Mouse (Mus musculus) midbrain, embryonic 10.5 days (tissue): ENCODE data around the gene Ifrd1. TPM values are rescaled to one million over a fixed set of nuclear protein-coding genes. Genes with fewer than 3 reads are reported as not detected.
A peak's percentile ranks its signal among the peaks of the same experiment; 100 is the strongest.

Experiments
- DNase-seq: peaks from one replicate; pipeline ENCODE4 v3.0.0-alpha.2; 2017; ENCODE audit warnings: low spot score
- H3K27ac ChIP-seq: fragments of 300-500 bp; sonication (generic); replicated peaks from 2 replicates; pipeline ENCODE4 v1.5.1; 2016; ENCODE audit warnings: mild to moderate bottlenecking
- H3K27me3 ChIP-seq: fragments of 300-500 bp; sonication (generic); 2 replicates; pipeline ENCODE4 v1.6.1; 2016; ENCODE audit warnings: low read depth, mild to moderate bottlenecking; ENCODE audit not compliant: poor library complexity, severe bottlenecking
- H3K36me3 ChIP-seq: fragments of 300-500 bp; sonication (generic); 2 replicates; pipeline ENCODE4 v1.6.1; 2016; ENCODE audit warnings: mild to moderate bottlenecking, moderate library complexity
- H3K4me1 ChIP-seq: fragments of 300-500 bp; sonication (generic); 2 replicates; pipeline ENCODE4 v1.6.1; 2016
- H3K4me3 ChIP-seq: fragments of 300-500 bp; sonication (generic); 2 replicates; pipeline ENCODE4 v1.5.1; 2016; ENCODE audit warnings: mild to moderate bottlenecking, moderate library complexity
- H3K9me3 ChIP-seq: fragments of 300-500 bp; sonication (generic); replicated peaks from 2 replicates; pipeline ENCODE4 v1.6.1; 2016; ENCODE audit warnings: mild to moderate bottlenecking
- WGBS: fragments of 180-500 bp; shearing (Covaris S2); methylation state at CpG from one replicate; pipeline ENCODE4 v1.1.7; 2016; 5-methylcytosine and 5-hydroxymethylcytosine counted together
- polyA plus RNA-seq: library from polyadenylated mRNA; unstranded; fragments of >200 nt; fragmentation: Nextera tagmentation; extraction: Ambion mirVana; gene quantifications from 2 replicates; pipeline ENCODE4 v1.2.1, GENCODE M21; 2016

Ifrd1 gene
- 133 and 140 TPM in 2 replicates for polyA plus RNA-seq

DNA sequence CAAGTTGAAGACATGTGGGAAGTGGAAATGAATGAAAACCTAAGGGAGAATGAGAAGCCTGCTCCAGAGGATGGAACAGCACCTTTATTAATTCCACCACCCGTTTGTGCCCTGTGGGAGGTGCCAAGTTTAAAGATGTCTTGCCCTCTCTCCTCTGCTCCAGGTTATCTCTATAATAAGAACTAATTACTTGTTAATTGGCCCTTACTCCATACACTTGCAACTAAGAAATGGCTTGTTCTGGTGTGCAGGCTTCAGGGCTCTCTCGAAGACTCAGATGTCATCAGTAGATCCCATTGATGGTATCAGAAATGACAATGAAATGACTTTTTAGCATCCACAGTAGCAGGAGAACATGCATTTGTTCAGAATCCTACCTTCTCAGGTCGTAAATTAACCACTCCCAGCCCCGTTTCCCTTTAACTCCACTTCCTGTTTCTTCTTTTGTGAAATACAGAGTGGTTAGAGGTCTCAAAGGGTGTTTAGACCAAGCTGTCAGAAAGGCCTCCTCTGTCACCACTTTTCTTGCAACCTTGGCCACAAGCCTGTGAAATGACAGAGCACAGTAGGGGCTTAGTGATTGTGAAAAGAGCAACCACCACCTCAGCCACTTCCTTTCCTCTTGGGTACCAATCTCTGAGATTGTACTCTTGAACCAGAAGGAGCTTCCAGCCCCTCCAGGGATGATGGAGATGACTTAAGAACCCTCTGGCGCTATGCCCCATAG, at the start of gene Ifrd1:
Gene Ifrd1, minus strand, starts transcription at position 51 of the 727 bp plus-strand sequence.
- Histone ChIP-seq H3K4me3 (no peak within 1 kb of the TSS), H3K27ac (no peak within 1 kb of the TSS), H3K9me3 (no peaks in the 10 kb centered on the region), H3K36me3 (no peaks in the 10 kb centered on the region), H3K4me1 (peaks cover 16% of the 10 kb centered on the region), H3K27me3 (no peaks in the 10 kb centered on the region)
- WGBS, result 86% methylated on average over 5 of the region's 5 CpGs
- no peak for DNase-seq

DNA sequence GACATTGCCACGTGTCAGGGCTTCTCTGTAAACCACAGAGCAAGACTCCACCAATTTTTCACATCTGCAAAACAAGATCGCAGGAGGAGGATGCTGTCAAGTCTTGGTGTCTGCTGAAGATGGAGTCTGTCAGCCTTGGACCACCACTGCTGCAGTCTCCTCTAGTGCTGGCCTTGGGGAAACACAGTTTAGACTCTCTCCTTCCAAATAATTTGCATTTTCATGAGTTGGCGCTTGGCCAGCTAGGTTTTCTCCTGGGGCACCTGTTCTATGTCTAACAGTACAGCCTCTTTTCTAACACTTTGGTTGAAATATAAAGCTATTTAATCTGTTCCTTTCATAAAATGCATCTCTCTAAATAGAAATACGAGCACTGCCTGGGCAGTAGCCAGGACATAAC, 38.2 kb upstream of the Ifrd1 start:
- DNase-seq, result no peak
- WGBS, result 87% methylated on average over 4 of the region's 4 CpGs
- Histone ChIP-seq H3K36me3 (no peaks in the 10 kb centered on the region), H3K4me1 (0 out of 2 replicates have a peak, but pooled peaks cover 4% of the 10 kb centered on the region), H3K27me3 (no peaks in the 10 kb centered on the region), H3K9me3 (peaks cover 23% of the 10 kb centered on the region), H3K27ac (no peak overlapping the region), H3K4me3 (no peak overlapping the region)

DNA sequence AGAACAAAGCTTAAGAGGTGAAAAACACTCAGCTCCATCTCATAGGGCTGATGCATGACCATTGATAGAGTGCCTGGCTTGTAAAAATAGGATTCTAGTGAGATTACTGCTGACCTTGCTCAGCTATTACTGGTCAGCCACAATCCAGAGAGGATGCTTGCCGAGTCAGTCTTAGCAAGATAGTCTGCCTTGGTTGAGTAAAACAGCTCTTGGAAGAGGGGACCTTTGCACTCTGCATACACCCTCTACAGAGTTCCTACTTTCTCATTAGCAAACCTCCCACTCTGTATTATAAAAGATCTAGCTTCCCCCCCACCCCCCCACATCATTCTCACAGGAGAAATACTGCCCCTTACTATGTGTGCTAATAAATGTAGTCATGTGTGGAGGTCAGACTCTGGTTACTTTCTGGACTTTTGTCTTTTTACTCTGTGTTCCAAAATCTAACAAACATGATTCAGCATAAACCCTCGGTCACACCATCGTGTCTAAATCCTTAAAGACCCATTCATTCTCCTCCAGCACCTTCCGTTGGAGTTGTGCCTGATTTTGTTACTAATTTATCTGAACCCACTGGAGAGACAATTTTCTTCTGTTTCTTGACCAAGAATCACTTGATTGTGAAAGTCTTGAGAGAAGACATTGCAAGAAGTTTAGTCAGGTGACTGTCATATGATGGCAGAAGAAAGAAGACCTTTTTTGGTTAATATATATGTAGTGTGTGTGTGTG, 32.5 kb upstream of the Ifrd1 start:
- 94% methylated on average over 4 of the region's 4 CpGs for WGBS
- Histone ChIP-seq H3K4me1 (0 out of 2 replicates have a peak, but pooled peaks cover 4% of the 10 kb centered on the region), H3K9me3 (no peaks in the 10 kb centered on the region), H3K27me3 (no peaks in the 10 kb centered on the region), H3K27ac (no peak overlapping the region), H3K36me3 (no peaks in the 10 kb centered on the region), H3K4me3 (no peak overlapping the region)
- no peak for DNase-seq

DNA sequence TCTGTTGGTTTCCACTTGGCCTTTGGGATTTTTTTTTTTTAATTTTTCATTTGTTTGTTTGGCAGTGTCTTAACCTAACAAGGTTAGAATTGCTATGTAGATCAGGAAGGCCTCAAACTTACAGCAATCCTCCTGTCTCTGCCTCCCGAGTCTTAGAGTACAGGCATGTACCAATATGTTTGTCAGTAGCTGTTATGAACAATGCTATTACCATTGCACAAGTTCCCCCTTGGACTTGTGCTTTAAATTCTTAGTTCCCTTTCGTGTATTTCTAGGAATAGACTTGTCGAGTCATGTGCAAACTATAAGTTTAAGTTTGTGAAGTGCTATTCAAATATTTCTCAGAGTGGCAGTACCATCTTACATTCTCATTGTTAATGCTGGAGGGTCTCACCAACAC, 29.3 kb upstream of the Ifrd1 start:
- no peak overlapping the region for H3K27ac ChIP-seq
- H3K36me3 ChIP-seq, result no peaks in the 10 kb centered on the region
- H3K4me3 ChIP-seq, result no peak overlapping the region
- H3K4me1 ChIP-seq, result no peaks in the 10 kb centered on the region
- WGBS, result 91% methylated on average over 3 of the region's 3 CpGs
- no peaks in the 10 kb centered on the region for H3K9me3 ChIP-seq
- DNase-seq, result no peak
- H3K27me3 ChIP-seq, result no peaks in the 10 kb centered on the region

DNA sequence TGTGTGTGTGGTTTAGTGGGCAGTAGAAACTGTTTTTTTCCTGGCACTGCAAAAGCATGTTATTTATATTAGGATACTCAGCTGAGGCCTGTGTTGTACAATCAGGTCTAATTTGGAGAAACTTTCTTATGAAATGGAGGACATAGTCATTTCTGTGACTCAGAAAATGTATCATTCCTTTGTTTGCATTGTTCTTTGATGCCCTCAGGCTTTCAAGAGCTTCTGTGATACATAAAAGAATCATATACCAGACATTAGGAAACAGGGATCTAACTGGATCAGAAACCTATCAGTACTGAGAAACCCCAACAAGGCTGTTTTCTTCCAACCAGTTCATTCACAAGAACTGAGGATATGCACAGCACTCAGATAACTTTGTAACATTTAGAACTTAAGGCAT, 26.6 kb upstream of the Ifrd1 start:
- Histone ChIP-seq H3K36me3 (no peaks in the 10 kb centered on the region), H3K9me3 (no peaks in the 10 kb centered on the region), H3K27me3 (no peaks in the 10 kb centered on the region), H3K4me3 (no peak overlapping the region), H3K27ac (no peak overlapping the region), H3K4me1 (no peaks in the 10 kb centered on the region)
- no peak for DNase-seq

DNA sequence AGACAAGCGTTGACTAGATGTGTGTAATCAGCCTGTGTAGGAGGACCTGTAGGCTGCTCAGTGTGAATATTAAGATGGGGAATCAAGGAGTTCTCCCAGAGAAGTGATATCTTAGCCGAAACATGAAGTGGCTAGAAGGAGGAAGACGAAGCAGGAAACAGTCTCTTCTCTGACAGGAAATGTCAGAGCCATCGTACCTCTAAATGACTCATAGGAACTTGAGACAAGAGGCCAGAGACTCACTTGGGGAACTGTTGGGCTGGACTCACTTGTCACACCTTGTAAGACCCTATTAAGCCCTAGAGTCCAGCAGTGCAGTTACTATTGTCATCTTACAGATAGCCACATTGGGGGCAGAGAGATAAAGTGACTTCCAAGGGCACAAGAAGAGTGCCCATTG, 25.0 kb upstream of the Ifrd1 start:
- Histone ChIP-seq H3K4me1 (no peaks in the 10 kb centered on the region), H3K27ac (no peak overlapping the region), H3K9me3 (no peaks in the 10 kb centered on the region), H3K4me3 (no peak overlapping the region), H3K36me3 (no peaks in the 10 kb centered on the region), H3K27me3 (no peaks in the 10 kb centered on the region)
- no peak for DNase-seq
- 91% methylated on average over 4 of the region's 4 CpGs for WGBS

DNA sequence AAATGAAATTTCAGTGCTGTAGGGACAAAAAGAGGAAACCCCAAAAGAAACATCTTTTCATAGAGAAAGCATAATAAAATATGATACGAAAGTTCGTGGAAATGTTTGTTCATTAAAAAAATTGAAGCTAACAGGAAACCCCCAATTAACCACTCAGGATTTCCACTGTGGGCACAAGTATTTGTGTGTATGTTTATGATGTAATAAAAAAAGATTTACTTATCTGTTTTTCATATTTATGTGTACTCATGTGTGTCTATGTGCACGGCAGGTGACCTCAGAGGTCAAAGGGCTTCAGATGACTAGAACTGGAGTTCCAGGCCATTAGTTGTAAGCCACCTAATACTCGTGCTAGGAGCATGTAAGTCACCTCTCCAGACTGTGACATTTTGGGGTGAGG, 24.4 kb upstream of the Ifrd1 start:
- Histone ChIP-seq H3K4me3 (no peak overlapping the region), H3K36me3 (no peaks in the 10 kb centered on the region), H3K27me3 (no peaks in the 10 kb centered on the region), H3K4me1 (no peaks in the 10 kb centered on the region), H3K9me3 (no peaks in the 10 kb centered on the region), H3K27ac (no peak overlapping the region)
- no peak for DNase-seq
- WGBS, result 84% methylated on average over 4 of the region's 4 CpGs

DNA sequence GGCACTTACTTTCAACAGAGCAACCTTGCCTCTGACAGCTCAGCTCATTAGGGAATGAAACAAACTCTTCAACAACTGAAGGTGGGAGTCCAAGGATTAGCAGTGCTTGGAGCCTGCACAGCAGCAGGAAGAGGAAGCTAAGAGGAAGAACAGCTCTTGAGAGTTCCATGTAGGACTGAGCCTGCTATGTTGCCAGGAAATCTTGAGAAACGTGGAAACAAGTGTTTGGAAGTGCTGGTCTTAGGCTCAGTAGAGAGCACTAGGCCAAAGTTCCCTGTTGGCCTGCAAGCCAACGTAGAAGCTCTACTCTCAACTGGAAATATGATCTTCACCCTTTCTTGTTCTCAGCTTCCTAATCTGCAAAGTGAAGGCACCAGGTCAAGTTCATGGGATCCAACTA, 20.0 kb upstream of the Ifrd1 start:
- no peak overlapping the region for H3K4me3 ChIP-seq
- no peaks in the 10 kb centered on the region for H3K4me1 ChIP-seq
- no peaks in the 10 kb centered on the region for H3K9me3 ChIP-seq
- DNase-seq, result no peak
- 75% methylated on average over 2 of the region's 2 CpGs for WGBS
- H3K27me3 ChIP-seq, result no peaks in the 10 kb centered on the region
- H3K27ac ChIP-seq, result no peak overlapping the region
- H3K36me3 ChIP-seq, result no peaks in the 10 kb centered on the region

DNA sequence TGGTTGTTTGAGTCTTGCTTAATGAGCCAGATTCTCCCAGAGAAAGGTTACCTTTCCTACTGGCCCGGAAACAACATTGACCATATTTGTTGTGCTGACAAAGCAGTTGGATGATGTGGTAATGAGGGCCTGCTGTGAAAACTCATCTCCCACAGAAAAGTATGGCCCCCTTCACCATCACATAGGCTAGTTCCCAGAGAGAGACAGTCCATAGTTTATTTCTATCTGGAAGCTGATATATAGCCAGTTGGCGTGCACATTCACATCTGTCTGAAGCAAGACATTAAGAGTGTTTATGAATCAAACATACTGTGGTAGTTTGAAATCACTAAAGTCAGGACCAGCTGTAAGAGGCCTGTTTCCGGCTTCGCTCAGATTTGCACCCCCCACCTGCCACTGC, 15.4 kb upstream of the Ifrd1 start:
- no peak overlapping the region for H3K4me3 ChIP-seq
- no peaks in the 10 kb centered on the region for H3K4me1 ChIP-seq
- H3K27ac ChIP-seq, result no peak overlapping the region
- no peaks in the 10 kb centered on the region for H3K36me3 ChIP-seq
- H3K9me3 ChIP-seq, result no peaks in the 10 kb centered on the region
- no peaks in the 10 kb centered on the region for H3K27me3 ChIP-seq
- 94% methylated on average over 4 of the region's 4 CpGs for WGBS
- DNase-seq, result no peak

DNA sequence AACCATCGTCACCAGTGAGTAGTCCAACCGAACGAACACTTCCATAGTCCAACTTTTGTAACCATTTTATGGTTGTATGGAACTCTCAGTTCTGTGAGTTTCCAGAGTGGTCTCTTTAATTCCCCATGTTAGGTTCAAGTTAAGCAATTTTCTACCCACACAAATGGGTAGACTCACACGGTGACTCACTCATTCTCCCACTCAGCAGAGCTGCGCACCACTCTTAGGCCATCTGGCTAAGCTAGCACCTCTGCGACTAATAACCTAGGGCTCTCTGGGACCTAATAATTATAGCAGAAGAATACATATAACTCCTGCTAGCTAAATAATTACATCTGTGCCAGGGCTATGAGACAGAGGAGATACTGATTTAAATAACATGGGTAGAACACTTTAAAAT, 14.7 kb upstream of the Ifrd1 start:
- no peak for DNase-seq

DNA sequence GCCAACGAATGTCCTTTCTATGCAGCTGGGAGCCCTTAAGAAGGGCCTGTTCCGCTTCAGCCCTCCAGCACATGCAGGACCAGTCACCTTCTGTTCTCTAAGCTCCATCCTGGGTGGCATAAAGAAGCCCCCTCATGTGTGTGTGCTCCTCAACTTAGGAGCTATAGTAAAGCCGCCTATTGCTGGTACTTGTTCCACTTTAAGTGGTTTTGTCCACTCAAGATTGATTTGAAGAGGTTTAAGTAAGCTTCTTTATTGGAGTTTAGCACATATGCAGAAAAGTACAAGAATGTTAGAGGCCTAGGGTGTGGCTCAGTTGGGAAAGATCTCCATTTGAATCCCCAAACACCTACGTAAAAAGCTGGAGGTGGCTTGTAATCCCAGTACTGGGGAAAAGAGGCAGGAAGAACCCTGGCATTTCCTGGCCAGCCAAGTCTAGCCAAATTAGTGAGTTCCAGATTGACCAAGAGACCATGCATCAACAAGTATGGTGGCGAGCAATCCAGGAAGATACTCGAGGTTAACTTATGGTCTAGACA, 10.2 kb upstream of the Ifrd1 start:
- Histone ChIP-seq H3K36me3 (no peaks in the 10 kb centered on the region), H3K4me3 (no peak overlapping the region), H3K4me1 (no peaks in the 10 kb centered on the region), H3K9me3 (no peaks in the 10 kb centered on the region), H3K27ac (no peak overlapping the region), H3K27me3 (no peaks in the 10 kb centered on the region)
- DNase-seq, result no peak
- 90% methylated on average over 6 of the region's 6 CpGs for WGBS

More for the DNA sequence above, 14.7 kb upstream of the Ifrd1 start:
- no peaks in the 10 kb centered on the region for H3K4me1 ChIP-seq
- H3K27ac ChIP-seq, result no peak overlapping the region
- no peaks in the 10 kb centered on the region for H3K9me3 ChIP-seq
- WGBS, result 96% methylated on average over 6 of the region's 6 CpGs
- H3K4me3 ChIP-seq, result no peak overlapping the region
- no peaks in the 10 kb centered on the region for H3K36me3 ChIP-seq
- H3K27me3 ChIP-seq, result no peaks in the 10 kb centered on the region

DNA sequence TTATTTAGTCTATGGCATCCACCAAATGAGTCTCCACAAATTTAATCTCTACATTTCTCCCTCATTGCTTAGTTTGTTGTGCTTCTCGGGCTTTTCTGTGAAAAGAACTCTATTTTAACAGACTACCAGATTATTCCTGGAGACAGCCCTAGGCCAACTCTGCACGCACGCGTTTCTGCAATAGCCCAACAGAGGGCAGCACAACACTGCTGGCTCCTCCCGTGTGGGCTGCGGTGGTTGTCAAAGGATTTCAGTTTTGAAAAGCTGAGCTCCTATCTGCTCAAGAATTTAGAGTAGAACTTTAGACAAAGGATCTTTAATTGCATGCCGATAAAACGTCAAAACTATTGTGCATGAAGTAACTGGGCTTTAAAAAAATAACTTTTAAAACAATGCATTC, 8.9 kb upstream of the Ifrd1 start:
- Histone ChIP-seq H3K4me1 (no peaks in the 10 kb centered on the region), H3K9me3 (no peaks in the 10 kb centered on the region), H3K27ac (no peak overlapping the region), H3K27me3 (no peaks in the 10 kb centered on the region), H3K36me3 (no peaks in the 10 kb centered on the region), H3K4me3 (no peak overlapping the region)
- DNase-seq, result peak; percentile 72
- whole genome bisulfite sequencing, result 5% methylated on average over 8 of the region's 8 CpGs

DNA sequence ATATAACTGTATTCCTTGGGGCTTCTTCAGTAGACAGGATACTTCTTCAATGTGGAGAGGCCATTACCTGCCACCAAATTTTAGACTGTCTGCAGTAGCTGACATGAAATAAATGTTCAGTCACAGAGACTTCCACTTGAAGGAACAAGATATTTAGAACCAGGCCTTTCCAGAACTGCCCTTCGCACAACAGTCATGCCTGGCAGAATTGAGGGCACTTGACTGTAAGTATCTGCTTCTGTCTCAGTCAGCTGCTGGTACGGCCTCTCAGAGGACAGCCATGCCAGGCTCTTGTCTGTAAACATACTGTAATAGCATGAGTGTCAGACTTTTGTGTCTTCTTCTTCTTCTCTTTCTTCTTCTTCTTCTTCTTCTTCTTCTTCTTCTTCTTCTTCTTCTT, 8.2 kb upstream of the Ifrd1 start:
- H3K9me3 ChIP-seq, result no peaks in the 10 kb centered on the region
- no peak for DNase-seq
- WGBS, result 85% methylated on average over 2 of the region's 2 CpGs

More for the DNA sequence above, 8.2 kb upstream of the Ifrd1 start:
- Histone ChIP-seq H3K4me1 (no peaks in the 10 kb centered on the region), H3K4me3 (no peak overlapping the region), H3K27ac (no peak overlapping the region), H3K27me3 (no peaks in the 10 kb centered on the region), H3K36me3 (no peaks in the 10 kb centered on the region)
